Mouse (Mus musculus): ENCODE results near the gene Actn1. TPM values are rescaled to one million over a fixed set of nuclear protein-coding genes. Genes with fewer than 3 reads are reported as not detected.

Gene Actn1
- polyA plus RNA-seq, 1 experiment from 2014 or later = 8.0 TPM

GRCm38 (mm10) chr12:80146227-80147223 is 113.6 kb downstream of the Actn1 start:
- H3K27ac ChIP-seq (replicated peaks) = no peak overlapping the region
- 39% methylated on average over 21 of the region's 21 CpGs for WGBS
- no peak for ATAC-seq (ENCODE audit: low FRiP score)

GRCm38 (mm10) chr12:80145365-80145764 is 114.8 kb downstream of the Actn1 start:
- WGBS = 19% methylated on average over 8 of the region's 8 CpGs

More at GRCm38 (mm10) chr12:80146227-80147223, 113.6 kb downstream of the Actn1 start:
- Histone ChIP-seq H3K9ac (replicated peaks) (no peak overlapping the region), H3K27me3 (replicated peaks) (no peaks in the 10 kb centered on the region), H3K4me3 (replicated peaks) (no peak overlapping the region), H3K4me1 (peaks cover 15% of the 10 kb centered on the region), H3K36me3 (no peaks in the 10 kb centered on the region), H3K4me2 (no peak overlapping the region; the same call in 1 of the 2 replicates), H3K9me3 (replicated peaks) (no peaks in the 10 kb centered on the region)

GRCm38 (mm10) chr12:80144846-80145245 is 115.3 kb downstream of the Actn1 start:
- Histone ChIP-seq H3K36me3 (no peaks in the 10 kb centered on the region), H3K27ac (replicated peaks) (no peak overlapping the region), H3K4me1 (peaks cover 15% of the 10 kb centered on the region), H3K27me3 (replicated peaks) (no peaks in the 10 kb centered on the region), H3K4me2 (no peak overlapping the region), H3K9me3 (replicated peaks) (no peaks in the 10 kb centered on the region), H3K9ac (replicated peaks) (no peak overlapping the region), H3K4me3 (replicated peaks) (no peak overlapping the region)
- no peak for ATAC-seq (ENCODE audit: low FRiP score)
- 55% methylated on average over 3 of the region's 3 CpGs for WGBS

More at GRCm38 (mm10) chr12:80145365-80145764, 114.8 kb downstream of the Actn1 start:
- Histone ChIP-seq H3K36me3 (no peaks in the 10 kb centered on the region), H3K27ac (replicated peaks) (no peak overlapping the region), H3K9ac (replicated peaks) (no peak overlapping the region), H3K9me3 (replicated peaks) (no peaks in the 10 kb centered on the region), H3K4me2 (no peak overlapping the region), H3K4me3 (replicated peaks) (no peak overlapping the region), H3K4me1 (peaks cover 15% of the 10 kb centered on the region), H3K27me3 (replicated peaks) (no peaks in the 10 kb centered on the region)
- no peak for ATAC-seq (ENCODE audit: low FRiP score)

GRCm38 (mm10) chr12:80141470-80141869 is 118.7 kb downstream of the Actn1 start:
- Histone ChIP-seq H3K4me3 (replicated peaks) (no peak overlapping the region), H3K36me3 (no peaks in the 10 kb centered on the region), H3K9ac (replicated peaks) (no peak overlapping the region), H3K4me2 (no peak overlapping the region), H3K9me3 (replicated peaks) (no peaks in the 10 kb centered on the region), H3K27ac (replicated peaks) (no peak overlapping the region), H3K27me3 (replicated peaks) (no peaks in the 10 kb centered on the region), H3K4me1 (peaks cover 10% of the 10 kb centered on the region)
- 25% methylated on average over 7 of the region's 7 CpGs for WGBS
- no peak for ATAC-seq (ENCODE audit: low FRiP score)

- no peaks in the 10 kb centered on the region for H3K9me3 ChIP-seq (replicated peaks)
- H3K4me1 ChIP-seq = peaks cover 7% of the 10 kb centered on the region
- no peak overlapping the region for H3K27ac ChIP-seq (replicated peaks)
- no peak for ATAC-seq (ENCODE audit: low FRiP score)
- 84% methylated on average over 8 of the region's 8 CpGs for WGBS
- no peak overlapping the region for H3K4me3 ChIP-seq (replicated peaks)
- no peaks in the 10 kb centered on the region for H3K27me3 ChIP-seq (replicated peaks)
- H3K4me2 ChIP-seq = no peak overlapping the region
- H3K9ac ChIP-seq (replicated peaks) = no peak overlapping the region
- H3K36me3 ChIP-seq = no peaks in the 10 kb centered on the region
These were observed 119.2 kb downstream of the Actn1 start for GRCm38 (mm10) chr12:80141011-80141410.

GRCm38 (mm10) chr12:80137744-80138143 is 122.4 kb downstream of the Actn1 start:
- Histone ChIP-seq H3K4me2 (no peak overlapping the region), H3K9me3 (replicated peaks) (no peaks in the 10 kb centered on the region), H3K27me3 (replicated peaks) (no peaks in the 10 kb centered on the region), H3K27ac (replicated peaks) (no peak overlapping the region), H3K4me3 (replicated peaks) (no peak overlapping the region), H3K9ac (replicated peaks) (no peak overlapping the region), H3K36me3 (no peaks in the 10 kb centered on the region), H3K4me1 (no peaks in the 10 kb centered on the region)
- ATAC-seq (ENCODE audit: low FRiP score) = no peak
- 78% methylated on average over 1 of the region's 1 CpGs for WGBS

GRCm38 (mm10) chr12:80137246-80137645 is 122.9 kb downstream of the Actn1 start:
- WGBS = 77% methylated on average over 6 of the region's 6 CpGs
- Histone ChIP-seq H3K27me3 (replicated peaks) (no peaks in the 10 kb centered on the region), H3K27ac (replicated peaks) (no peak overlapping the region), H3K4me2 (no peak overlapping the region), H3K4me3 (replicated peaks) (no peak overlapping the region), H3K9me3 (replicated peaks) (no peaks in the 10 kb centered on the region), H3K9ac (replicated peaks) (no peak overlapping the region), H3K4me1 (peaks cover under 1% of the 10 kb centered on the region), H3K36me3 (no peaks in the 10 kb centered on the region)
- ATAC-seq (ENCODE audit: low FRiP score) = no peak

- ATAC-seq (ENCODE audit: low FRiP score) = no peak
- Histone ChIP-seq H3K27ac (replicated peaks) (no peak overlapping the region), H3K36me3 (no peaks in the 10 kb centered on the region), H3K4me3 (replicated peaks) (no peak overlapping the region), H3K9me3 (replicated peaks) (no peaks in the 10 kb centered on the region), H3K4me1 (peaks cover 9% of the 10 kb centered on the region), H3K27me3 (replicated peaks) (no peaks in the 10 kb centered on the region), H3K9ac (replicated peaks) (no peak overlapping the region), H3K4me2 (no peak overlapping the region)
- 89% methylated on average over 12 of the region's 12 CpGs for WGBS
These were observed 123.8 kb downstream of the Actn1 start for GRCm38 (mm10) chr12:80136264-80136930.

- 92% methylated on average over 8 of the region's 8 CpGs for WGBS
These were observed 125.0 kb downstream of the Actn1 start for GRCm38 (mm10) chr12:80135173-80135572.

GRCm38 (mm10) chr12:80133011-80133545 is 127.1 kb downstream of the Actn1 start:
- H3K9ac ChIP-seq (replicated peaks) = no peak overlapping the region; the same call in 1 of the 2 replicates
- peak overlapping the region; percentile 63 for H3K4me3 ChIP-seq (replicated peaks)
- 42% methylated on average over 9 of the region's 9 CpGs for WGBS
- no peaks in the 10 kb centered on the region for H3K36me3 ChIP-seq
- peaks cover 31% of the 10 kb centered on the region for H3K4me1 ChIP-seq
- H3K27ac ChIP-seq (replicated peaks) = peak overlapping the region; percentile 19; the same call in 1 of the 2 replicates
- H3K9me3 ChIP-seq (replicated peaks) = no peaks in the 10 kb centered on the region
- peak; percentile 40; the same call in 1 of the 2 replicates for ATAC-seq (ENCODE audit: low FRiP score)
- no peaks in the 10 kb centered on the region for H3K27me3 ChIP-seq (replicated peaks)
- H3K4me2 ChIP-seq = peak overlapping the region; percentile 75

More at GRCm38 (mm10) chr12:80135173-80135572, 125.0 kb downstream of the Actn1 start:
- Histone ChIP-seq H3K36me3 (no peaks in the 10 kb centered on the region), H3K4me3 (replicated peaks) (no peak overlapping the region), H3K27me3 (replicated peaks) (no peaks in the 10 kb centered on the region), H3K9ac (replicated peaks) (no peak overlapping the region), H3K9me3 (replicated peaks) (no peaks in the 10 kb centered on the region), H3K4me1 (peaks cover 20% of the 10 kb centered on the region), H3K27ac (replicated peaks) (no peak overlapping the region), H3K4me2 (no peak overlapping the region)
- no peak for ATAC-seq (ENCODE audit: low FRiP score)

GRCm38 (mm10) chr12:80132250-80133003 is 127.7 kb downstream of the Actn1 start:
- ATAC-seq (ENCODE audit: low FRiP score) = peak; percentile 88

More at GRCm38 (mm10) chr12:80132250-80133003, 127.7 kb downstream of the Actn1 start:
- peaks cover 31% of the 10 kb centered on the region for H3K4me1 ChIP-seq
- H3K27ac ChIP-seq (replicated peaks) = peak overlapping the region; percentile 95
- H3K27me3 ChIP-seq (replicated peaks) = no peaks in the 10 kb centered on the region
- WGBS = under 1% methylated on average over 61 of the region's 66 CpGs
- H3K36me3 ChIP-seq = no peaks in the 10 kb centered on the region
- H3K4me3 ChIP-seq (replicated peaks) = peak overlapping the region; percentile 63
- no peaks in the 10 kb centered on the region for H3K9me3 ChIP-seq (replicated peaks)
- peak overlapping the region; percentile 75 for H3K4me2 ChIP-seq
- peak overlapping the region; percentile 89 for H3K9ac ChIP-seq (replicated peaks)

Data from neural tube, embryonic 15.5 days (tissue).